Mouse (Mus musculus) activated CD4-positive, CD25-positive, alpha-beta regulatory T cell, adult 4 months (primary cell): ENCODE data around the gene Gm20828. TPM values are rescaled to one million over a fixed set of nuclear protein-coding genes. Genes with fewer than 3 reads are reported as not detected.
"Not testable (repeated sequence)": the region's sequence is repeated elsewhere in the genome, so short reads cannot be mapped to it uniquely, and the experiment has no call there.

Source experiments
- ATAC-seq: one replicate; pipeline ENCODE4 v1.8.0; 2017
- polyA plus RNA-seq, 2 experiments: library from polyadenylated mRNA; unstranded; fragments of 100-300 nt; shearing (Covaris generic); gene quantifications; one replicate each; pipeline ENCODE4 v1.2.1; 2017

The Gm20828 gene
- not detected for polyA plus RNA-seq

GRCm38 (mm10) chrY:11199274-11199673 is at the start of gene Gm20828:
Gene Gm20828 (minus strand): TSS chrY:11199374.
- not testable (repeated sequence) for ATAC-seq
